Mouse (Mus musculus): ENCODE results near the gene Nop14. TPM values are rescaled to one million over a fixed set of nuclear protein-coding genes. Genes with fewer than 3 reads are reported as not detected.

Gene Nop14
- 10 to 100 TPM; 13.1 to 15.0 TPM for total RNA-seq (2021)

DNA sequence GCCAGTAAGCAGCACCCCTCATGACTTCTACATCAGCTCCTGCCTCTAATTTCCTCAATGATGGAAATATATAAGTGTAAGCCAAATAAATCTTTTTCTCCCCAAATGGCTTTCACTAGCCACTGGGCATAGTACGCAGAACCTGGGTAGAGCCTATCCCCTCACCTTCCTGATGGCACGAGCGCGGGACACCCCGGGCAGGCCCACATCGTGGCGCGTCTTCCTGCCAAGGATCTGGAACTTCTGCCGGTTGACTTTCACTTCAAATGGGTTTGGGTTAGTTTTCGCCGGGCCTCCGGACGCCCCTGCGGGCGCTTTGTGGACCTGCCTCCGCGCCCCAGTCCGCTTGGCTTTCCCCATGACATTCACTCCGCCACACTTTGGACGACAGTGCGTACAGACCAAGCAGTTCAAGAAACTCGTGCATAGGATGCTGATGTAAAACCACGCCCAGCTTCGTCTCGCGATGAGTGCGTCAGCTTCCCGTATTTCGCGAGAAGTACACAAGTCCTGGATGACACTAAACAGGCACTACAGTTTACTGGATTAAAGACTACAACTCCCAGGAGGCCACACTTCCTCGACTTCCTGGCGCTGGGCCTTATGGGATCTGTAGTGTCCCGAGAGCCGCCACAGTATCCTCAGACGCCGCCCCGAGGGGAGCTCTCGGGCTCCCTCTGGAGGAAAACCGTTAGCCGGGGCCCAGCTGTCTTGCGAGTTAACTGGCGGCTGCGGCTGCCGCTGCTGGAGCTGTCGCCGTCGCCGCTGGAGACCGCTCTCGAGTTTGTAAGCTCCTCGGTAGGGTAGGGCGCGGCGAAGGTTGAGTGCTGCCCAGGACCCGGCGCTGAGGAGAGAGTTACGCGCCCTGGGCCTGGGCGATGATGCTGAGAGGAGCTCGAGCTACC, at the start of gene Nop14, which contains the start of gene Grk4:
Nop14 (minus strand) TSS at position 463 of the 905 bp plus-strand sequence.
Grk4 (plus strand) TSS at position 694 of the 905 bp plus-strand sequence.
- peak; percentile 93 to 98 for DNase-seq (ENCODE audit: extremely low spot score in 1 of 2, low spot score in 1 of 2)

- no peak for DNase-seq (ENCODE audit: extremely low spot score in 1 of 2, low spot score in 1 of 2)
Measured at GRCm38 (mm10) chr5:34708436-34708835, 48.5 kb upstream of the Nop14 start.

GRCm38 (mm10) chr5:34695521-34695920, 35.6 kb upstream of the Nop14 start:
- DNase-seq (ENCODE audit: extremely low spot score in 1 of 2, low spot score in 1 of 2): no peak

- no peak for DNase-seq (ENCODE audit: extremely low spot score in 1 of 2, low spot score in 1 of 2)
Measured at GRCm38 (mm10) chr5:34692782-34693181, 32.8 kb upstream of the Nop14 start.

GRCm38 (mm10) chr5:34689868-34690267, 29.9 kb upstream of the Nop14 start:
- DNase-seq (ENCODE audit: extremely low spot score in 1 of 2, low spot score in 1 of 2): no peak

GRCm38 (mm10) chr5:34670280-34670679, 10.3 kb upstream of the Nop14 start:
- no peak for DNase-seq (ENCODE audit: extremely low spot score in 1 of 2, low spot score in 1 of 2)

DNA sequence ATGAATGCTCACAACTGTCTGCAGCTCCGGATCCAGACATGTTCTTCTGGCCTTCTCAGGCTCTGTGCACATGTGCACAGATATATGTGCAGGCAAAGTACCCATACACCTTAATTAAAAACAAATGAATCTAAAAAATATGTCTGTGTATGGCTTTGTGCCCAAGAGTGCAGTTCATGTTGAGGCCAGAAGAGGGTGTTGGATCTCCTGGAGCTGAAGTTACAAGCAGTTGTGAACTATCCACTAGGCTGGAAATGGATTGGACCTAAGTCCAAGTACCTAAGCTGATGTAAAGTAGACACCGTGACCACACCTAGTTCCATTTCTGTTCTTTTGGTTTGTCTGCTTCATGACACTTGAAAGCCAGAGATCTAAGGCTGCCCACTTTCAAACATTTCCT, 9.5 kb upstream of the Nop14 start:
- DNase-seq (ENCODE audit: extremely low spot score in 1 of 2, low spot score in 1 of 2): no peak

- no peak for DNase-seq (ENCODE audit: extremely low spot score in 1 of 2, low spot score in 1 of 2)
Measured at GRCm38 (mm10) chr5:34663231-34663630, 3.3 kb upstream of the Nop14 start.

GRCm38 (mm10) chr5:34661909-34662308, 2.0 kb upstream of the Nop14 start:
- no peak for DNase-seq (ENCODE audit: extremely low spot score in 1 of 2, low spot score in 1 of 2)

- no peak for DNase-seq (ENCODE audit: extremely low spot score in 1 of 2, low spot score in 1 of 2)
Measured at GRCm38 (mm10) chr5:34660591-34661130, 713 bp upstream of the Nop14 start.

- DNase-seq (ENCODE audit: extremely low spot score in 1 of 2, low spot score in 1 of 2): no peak
Measured at GRCm38 (mm10) chr5:34657556-34657955, 2.4 kb downstream of the Nop14 start.

- no peak for DNase-seq (ENCODE audit: extremely low spot score in 1 of 2, low spot score in 1 of 2)
Measured at GRCm38 (mm10) chr5:34654881-34655280, 5.1 kb downstream of the Nop14 start.

DNA sequence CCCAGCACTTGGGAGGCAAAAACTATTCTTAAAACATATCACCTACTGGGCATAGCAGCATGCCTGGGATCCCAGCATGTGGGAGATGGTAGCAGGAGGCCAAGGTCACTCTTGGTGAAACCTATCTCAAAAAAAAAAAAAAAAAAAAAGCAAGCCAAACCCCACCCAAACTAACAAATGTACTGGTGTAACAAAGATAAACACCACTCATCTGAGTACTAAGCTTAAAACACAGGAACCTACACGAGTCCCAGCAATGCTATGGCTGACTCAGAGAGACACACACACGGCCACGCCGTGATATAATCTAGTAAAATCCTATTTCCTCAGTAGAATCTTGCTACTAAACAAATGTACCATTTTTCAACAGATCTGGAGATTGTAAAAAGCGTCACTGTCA, 7.0 kb downstream of the Nop14 start:
- no peak for DNase-seq (ENCODE audit: extremely low spot score in 1 of 2, low spot score in 1 of 2)

DNA sequence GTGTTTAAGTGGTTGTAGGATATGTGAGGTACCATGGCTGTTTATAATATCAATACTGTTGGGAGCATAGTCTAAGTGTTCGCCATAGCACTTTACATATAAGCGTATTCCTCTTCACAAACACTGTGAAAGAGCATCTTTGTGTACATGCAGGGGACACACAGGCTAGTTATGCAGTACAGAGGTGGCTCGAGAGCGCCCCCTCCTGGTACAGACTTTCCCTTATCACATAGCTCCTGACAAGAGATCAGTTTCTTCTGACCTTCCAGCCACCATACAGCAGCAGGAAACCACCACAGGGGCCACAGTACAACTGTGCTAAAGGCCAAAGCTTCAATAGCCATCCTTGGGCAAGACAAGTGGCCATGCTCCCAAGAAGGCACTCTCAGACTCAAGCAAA, 12.4 kb downstream of the Nop14 start:
- peak; percentile 44 to 76 for DNase-seq (ENCODE audit: extremely low spot score in 1 of 2, low spot score in 1 of 2)

DNA sequence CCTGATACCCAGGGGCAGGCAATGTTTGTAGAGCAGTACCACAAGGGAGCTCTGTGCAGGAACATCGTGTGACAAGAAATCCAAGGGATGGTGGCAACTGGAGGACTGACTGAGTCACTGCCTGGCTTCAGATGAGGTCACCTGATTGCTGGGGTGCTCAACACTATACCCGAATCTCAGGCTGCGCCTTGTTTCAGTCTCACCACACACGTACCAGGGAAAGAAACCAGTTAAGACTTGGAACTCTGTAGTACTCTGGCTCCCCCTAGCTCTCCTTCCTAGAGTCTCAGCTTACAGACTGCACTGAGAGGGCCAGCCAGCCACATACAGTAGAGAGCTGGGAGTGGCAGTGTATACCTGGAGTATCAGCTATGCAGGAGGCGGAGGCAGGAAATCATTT, 17.0 kb downstream of the Nop14 start:
- peak in 1 of 2 experiments; percentile 41 for DNase-seq (ENCODE audit: extremely low spot score in 1 of 2, low spot score in 1 of 2)

DNA sequence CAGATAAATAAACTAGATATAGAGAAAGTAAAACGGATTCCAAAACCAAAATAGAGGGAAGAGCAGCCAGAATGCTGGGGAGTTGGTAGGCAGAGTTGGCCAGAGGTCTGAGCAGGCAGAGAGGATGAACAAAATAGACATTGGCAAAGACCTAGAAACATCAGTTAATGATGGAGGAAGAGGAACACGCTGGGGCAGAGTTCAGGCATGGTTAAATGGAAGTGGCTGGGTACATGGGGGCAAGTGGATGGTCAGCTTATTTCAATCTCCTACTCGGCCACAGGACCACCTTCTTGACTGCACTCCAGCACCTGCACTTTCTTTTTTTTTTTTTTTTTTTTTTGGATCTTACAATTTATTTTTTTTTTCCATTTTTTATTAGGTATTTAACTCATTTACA, 18.0 kb downstream of the Nop14 start:
- no peak for DNase-seq (ENCODE audit: extremely low spot score in 1 of 2, low spot score in 1 of 2)

- no peak for DNase-seq (ENCODE audit: extremely low spot score in 1 of 2, low spot score in 1 of 2)
Measured at GRCm38 (mm10) chr5:34637591-34638156, 22.3 kb downstream of the Nop14 start.

DNA sequence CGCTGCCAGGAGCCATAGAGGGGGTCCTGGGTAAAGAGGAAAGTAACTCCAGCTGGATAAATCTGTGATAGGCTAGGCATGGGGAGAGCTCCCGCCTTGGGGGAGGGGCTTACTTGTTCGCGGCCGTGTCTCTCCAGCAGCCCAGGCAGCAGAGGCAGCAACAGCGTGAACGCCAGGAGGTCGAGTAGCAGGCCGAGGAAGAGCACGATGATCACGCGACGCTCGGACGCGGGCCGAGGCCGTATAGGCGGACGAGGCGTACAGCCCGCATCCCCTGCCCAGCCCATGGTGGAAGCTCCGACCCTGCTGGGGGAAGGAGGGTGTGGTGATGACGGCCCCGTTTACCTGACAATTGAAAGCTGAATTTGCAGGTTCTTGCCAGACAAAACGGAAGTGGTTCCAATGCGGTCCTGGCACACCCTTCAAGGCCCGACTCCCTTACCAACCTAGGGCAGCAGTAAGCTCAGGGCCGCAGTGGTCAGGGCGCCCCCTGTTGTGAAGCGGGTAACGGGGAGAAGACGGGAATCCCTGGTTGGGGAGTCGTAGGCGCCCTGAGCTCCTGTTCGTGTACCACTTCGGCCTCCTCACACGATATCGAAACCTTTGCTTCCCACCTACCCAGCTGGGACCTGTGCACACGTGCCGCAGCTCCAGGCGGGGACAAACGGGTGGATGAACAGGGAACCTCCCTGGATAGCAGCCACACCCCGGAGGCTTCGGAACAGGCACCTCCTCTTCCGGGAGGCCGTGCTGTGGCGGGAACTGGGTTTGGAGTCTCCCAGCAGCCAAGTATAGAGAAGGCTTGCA, 23.3 kb downstream of the Nop14 start, which contains the start of gene Mfsd10:
Mfsd10 (minus strand) TSS at position 732 of the 807 bp plus-strand sequence.
- DNase-seq (ENCODE audit: extremely low spot score in 1 of 2, low spot score in 1 of 2): peak; percentile 58 to 66

GRCm38 (mm10) chr5:34635665-34636192, 24.2 kb downstream of the Nop14 start:
- no peak for DNase-seq (ENCODE audit: extremely low spot score in 1 of 2, low spot score in 1 of 2)

GRCm38 (mm10) chr5:34634746-34635400, 25.1 kb downstream of the Nop14 start:
- no peak for DNase-seq (ENCODE audit: extremely low spot score in 1 of 2, low spot score in 1 of 2)
